Mouse (Mus musculus) adrenal gland, adult (tissue): ENCODE results near the gene Gm20388.

ENCODE experiments used
- DNase-seq, 2 experiments: peaks; one replicate each; pipeline ENCODE4 v3.0.0; 2022 to 2023; ENCODE audit warnings: low spot score in 1 of 2; ENCODE audit not compliant: inconsistent age in 2 of 2

The Gm20388 gene

GRCm38 (mm10) chr8:120671775-120672174 is 761.1 kb downstream of the Gm20388 start:
- no peak for DNase-seq

- no peak for DNase-seq
Measured at GRCm38 (mm10) chr8:120672626-120673229, 762.1 kb downstream of the Gm20388 start.

- no peak for DNase-seq
Measured at GRCm38 (mm10) chr8:120673298-120673697, 762.7 kb downstream of the Gm20388 start.

GRCm38 (mm10) chr8:120675718-120676117 is 765.1 kb downstream of the Gm20388 start:
- no peak for DNase-seq

- DNase-seq: peak; percentile 78 to 95
Measured at GRCm38 (mm10) chr8:120678447-120678846, 767.8 kb downstream of the Gm20388 start.

- no peak for DNase-seq
Measured at GRCm38 (mm10) chr8:120679629-120680387, 769.2 kb downstream of the Gm20388 start.

- DNase-seq: peak in 1 of 2 experiments; percentile 70
Measured at GRCm38 (mm10) chr8:120680405-120680804, 769.8 kb downstream of the Gm20388 start.

GRCm38 (mm10) chr8:120681113-120681512 is 770.5 kb downstream of the Gm20388 start:
- DNase-seq: no peak

GRCm38 (mm10) chr8:120683602-120684001 is 773.0 kb downstream of the Gm20388 start:
- peak; percentile 85 to 94 for DNase-seq

- no peak for DNase-seq
Measured at GRCm38 (mm10) chr8:120684082-120684481, 773.4 kb downstream of the Gm20388 start.

- DNase-seq: peak; percentile 88 to 95
Measured at GRCm38 (mm10) chr8:120685097-120685496, 774.5 kb downstream of the Gm20388 start.

- DNase-seq: no peak
Measured at GRCm38 (mm10) chr8:120685591-120685990, 775.0 kb downstream of the Gm20388 start.

- peak in 1 of 2 experiments; percentile 78 for DNase-seq
Measured at GRCm38 (mm10) chr8:120686051-120686450, 775.4 kb downstream of the Gm20388 start.

GRCm38 (mm10) chr8:120686576-120686975 is 775.9 kb downstream of the Gm20388 start:
- peak in 1 of 2 experiments; percentile 72 for DNase-seq

- peak in 1 of 2 experiments; percentile 73 for DNase-seq
Measured at GRCm38 (mm10) chr8:120687786-120688185, 777.1 kb downstream of the Gm20388 start.

GRCm38 (mm10) chr8:120688511-120688910 is 777.9 kb downstream of the Gm20388 start:
- DNase-seq: no peak

GRCm38 (mm10) chr8:120692934-120693333 is 782.3 kb downstream of the Gm20388 start:
- DNase-seq: no peak

- DNase-seq: peak; percentile 49 to 81
Measured at GRCm38 (mm10) chr8:120693861-120694493, 783.3 kb downstream of the Gm20388 start.

GRCm38 (mm10) chr8:120696401-120697153 is 785.9 kb downstream of the Gm20388 start:
- no peak for DNase-seq

- DNase-seq: peak in 1 of 2 experiments; percentile 67
Measured at GRCm38 (mm10) chr8:120697154-120697978, 786.7 kb downstream of the Gm20388 start.
